Mouse (Mus musculus) MEL (cell line): Measurements from ENCODE around the gene Fam83g. TPM values are rescaled to one million over a fixed set of nuclear protein-coding genes. Genes with fewer than 3 reads are reported as not detected.

Experiments used
- DNase-seq: peaks from one replicate; pipeline ENCODE4 v3.0.0; 2011; ENCODE audit warnings: low read depth, low spot score
- H3K27ac ChIP-seq: 2 replicates; pipeline ENCODE4 v1.5.1; 2012; ENCODE audit warnings: low read depth, mild to moderate bottlenecking, control low read depth, low read length, moderate library complexity; ENCODE audit not compliant: control insufficient read depth
- H3K27me3 ChIP-seq, 2 experiments: fragments of 150-350 bp in 1 of 2; sonication (generic) in 1 of 2; 2 replicates each; pipeline ENCODE4 v1.6.1; 2012; ENCODE audit warnings: low read length in 2 of 2, mild to moderate bottlenecking in 2 of 2, improper control_type of control experiment in 1 of 2, moderate library complexity in 1 of 2; ENCODE audit not compliant: insufficient read depth in 2 of 2, control insufficient read depth in 1 of 2
- H3K36me3 ChIP-seq, 2 experiments: 2 replicates each; pipeline ENCODE4 v1.6.1; 2012 to 2014; ENCODE audit warnings: low read length in 2 of 2, improper control_type of control experiment in 1 of 2, inconsistent platforms in 1 of 2, mild to moderate bottlenecking in 1 of 2; ENCODE audit not compliant: insufficient read depth in 2 of 2, control insufficient read depth in 1 of 2
- H3K4me1 ChIP-seq, 2 experiments: fragments of 150-350 bp in 1 of 2; sonication (generic) in 1 of 2; 2 replicates each; pipeline ENCODE4 v1.6.1; 2012; ENCODE audit warnings: low read length in 2 of 2, improper control_type of control experiment in 1 of 2, mild to moderate bottlenecking in 1 of 2; ENCODE audit not compliant: insufficient read depth in 2 of 2, control insufficient read depth in 1 of 2
- H3K4me3 ChIP-seq, 2 experiments: fragments of 150-350 bp in 1 of 2; sonication (generic) in 1 of 2; 2 replicates each; pipeline ENCODE4 v1.5.1; 2012; ENCODE audit warnings: low read depth in 2 of 2, low read length in 2 of 2, mild to moderate bottlenecking in 2 of 2, moderate library complexity in 2 of 2, control low read depth in 1 of 2, improper control_type of control experiment in 1 of 2; ENCODE audit not compliant: control insufficient read depth in 1 of 2, insufficient read depth in 1 of 2
- H3K79me2 ChIP-seq: 2 replicates; pipeline ENCODE4 v1.6.1; 2012; ENCODE audit warnings: mild to moderate bottlenecking, low read length, moderate library complexity; ENCODE audit not compliant: control insufficient read depth, poor library complexity, insufficient read depth
- H3K9ac ChIP-seq: 2 replicates; pipeline ENCODE4 v1.6.1; 2012; ENCODE audit warnings: low read depth, mild to moderate bottlenecking, control low read depth, low read length, moderate library complexity; ENCODE audit not compliant: control insufficient read depth, poor library complexity, severe bottlenecking
- H3K9me3 ChIP-seq: fragments of 150-350 bp; sonication (generic); replicated peaks from 2 replicates; pipeline ENCODE4 v1.6.1; 2012; ENCODE audit warnings: mild to moderate bottlenecking, low read length, improper control_type of control experiment, moderate library complexity; ENCODE audit not compliant: insufficient read depth
- CHD1 ChIP-seq: IDR thresholded peaks from 2 replicates; pipeline ENCODE4 v1.6.1; 2012; ENCODE audit warnings: low read depth, mild to moderate bottlenecking, inconsistent platforms, low read length, improper control_type of control experiment
- CHD2 ChIP-seq: IDR thresholded peaks from 2 replicates; pipeline ENCODE4 v1.6.1; 2011; ENCODE audit warnings: low read length, improper control_type of control experiment
- CTCF ChIP-seq, 3 experiments: IDR thresholded peaks in 2 of 3; conservative IDR thresholded peaks in 1 of 3; 2 replicates each; pipeline ENCODE4 v1.5.1; 2011 to 2012; ENCODE audit warnings: low read length in 3 of 3, low read depth in 2 of 3, mild to moderate bottlenecking in 2 of 3, improper control_type of control experiment in 1 of 3, inconsistent platforms in 1 of 3, mixed read lengths in 1 of 3, moderate library complexity in 1 of 3; ENCODE audit not compliant: control insufficient read depth in 1 of 3, insufficient read depth in 1 of 3, poor library complexity in 1 of 3, severe bottlenecking in 1 of 3
- MAX ChIP-seq: IDR thresholded peaks from 2 replicates; pipeline ENCODE4 v1.6.1; 2011; ENCODE audit warnings: low read length, improper control_type of control experiment
- MXI1 ChIP-seq: IDR thresholded peaks from 2 replicates; pipeline ENCODE4 v1.6.1; 2011; ENCODE audit warnings: mild to moderate bottlenecking, low read depth, low read length, improper control_type of control experiment
- MYB ChIP-seq: IDR thresholded peaks from 2 replicates; pipeline ENCODE4 v1.6.1; 2011; ENCODE audit warnings: mild to moderate bottlenecking, low read depth, low read length, improper control_type of control experiment
- MYC ChIP-seq: IDR thresholded peaks from 2 replicates; pipeline ENCODE4 v1.6.1; 2011; ENCODE audit warnings: low read depth, mild to moderate bottlenecking, low read length, improper control_type of control experiment, moderate library complexity
- NRF1 ChIP-seq: IDR thresholded peaks from 2 replicates; pipeline ENCODE4 v1.6.1; 2014; ENCODE audit warnings: low read depth, mild to moderate bottlenecking, inconsistent platforms, low read length, improper control_type of control experiment, moderate library complexity; ENCODE audit not compliant: poor library complexity, insufficient read depth, severe bottlenecking
- POLR2A ChIP-seq, 2 experiments: IDR thresholded peaks; 2 replicates each; pipeline ENCODE4 v1.6.1; 2011 to 2012; ENCODE audit warnings: low read length in 2 of 2, mild to moderate bottlenecking in 2 of 2, control low read depth in 1 of 2, improper control_type of control experiment in 1 of 2, low read depth in 1 of 2, moderate library complexity in 1 of 2; ENCODE audit not compliant: control insufficient read depth in 1 of 2, insufficient read depth in 1 of 2, poor library complexity in 1 of 2
- RAD21 ChIP-seq: IDR thresholded peaks from 2 replicates; pipeline ENCODE4 v1.6.1; 2011; ENCODE audit warnings: mild to moderate bottlenecking, low read depth, low read length, improper control_type of control experiment
- RCOR1 ChIP-seq: IDR thresholded peaks from 2 replicates; pipeline ENCODE4 v1.6.1; 2012; ENCODE audit warnings: low read depth, mild to moderate bottlenecking, inconsistent platforms, low read length, improper control_type of control experiment
- SMC3 ChIP-seq: IDR thresholded peaks from 2 replicates; pipeline ENCODE4 v1.6.1; 2011; ENCODE audit warnings: low read depth, low read length, improper control_type of control experiment
- TCF12 ChIP-seq: IDR thresholded peaks from 2 replicates; pipeline ENCODE4 v1.6.1; 2014; ENCODE audit warnings: low read depth, mild to moderate bottlenecking, inconsistent platforms, low read length, improper control_type of control experiment, moderate library complexity
- UBTF ChIP-seq: IDR thresholded peaks from 2 replicates; pipeline ENCODE4 v1.6.1; 2012; ENCODE audit warnings: low read depth, mild to moderate bottlenecking, inconsistent platforms, low read length, improper control_type of control experiment, moderate library complexity, borderline replicate concordance; ENCODE audit not compliant: insufficient read depth
- USF1 ChIP-seq: IDR thresholded peaks from 2 replicates; pipeline ENCODE4 v1.6.1; 2014; ENCODE audit warnings: low read depth, mild to moderate bottlenecking, inconsistent platforms, low read length, improper control_type of control experiment, moderate library complexity
- ZC3H11A ChIP-seq: IDR thresholded peaks from 2 replicates; pipeline ENCODE4 v1.6.1; 2012; ENCODE audit warnings: low read depth, mild to moderate bottlenecking, inconsistent platforms, low read length, improper control_type of control experiment
- ZMIZ1 ChIP-seq: IDR thresholded peaks from 2 replicates; pipeline ENCODE4 v1.6.1; 2012; ENCODE audit warnings: low read depth, mild to moderate bottlenecking, inconsistent platforms, low read length, improper control_type of control experiment, moderate library complexity
- polyA plus RNA-seq, 2 experiments: library from polyadenylated mRNA; stranded (reverse) in 1 of 2; unstranded in 1 of 2; fragments of >175 nt in 1 of 2; fragments of >200 nt in 1 of 2; gene quantifications; 2 replicates each; pipeline versions ENCODE4 v1.2.1 to v1.2.4; 2012; ENCODE audit warnings: low replicate concordance in 2 of 2, low read depth in 1 of 2; ENCODE audit not compliant: insufficient read length in 2 of 2, insufficient read depth in 1 of 2, missing spikeins in 1 of 2
- total RNA-seq: library from RNA; depleted of rRNA; stranded (reverse); fragments of 300-350 nt; gene quantifications from 2 replicates; pipeline ENCODE4 v1.2.3, GENCODE M21; 2012

The Fam83g gene
- total and polyA plus RNA-seq, 3 experiments, result 5.4 to 9.7 TPM; not detected in 1

- Histone ChIP-seq H3K79me2 (no peaks in the 10 kb centered on the region), H3K4me1 (no peaks in the 10 kb centered on the region), H3K9me3 (no peaks in the 10 kb centered on the region), H3K36me3 (no peaks in the 10 kb centered on the region), H3K27me3 (no peaks in the 10 kb centered on the region), H3K27ac (no peak overlapping the region), H3K9ac (no peak overlapping the region), H3K4me3 (no peak overlapping the region)
- DNase-seq, result peak; percentile 74
- TF ChIP-seq UBTF (no peak), RAD21 (peak; percentile 75), ZC3H11A (peak; percentile 79), RCOR1 (no peak), CHD1 (no peak), MYC (no peak), SMC3 (peak; percentile 95), ZMIZ1 (no peak), MAX (no peak), CTCF (IDR thresholded peaks at IDR 0.05 in 2 of 3, conservative IDR thresholded peaks at IDR 0.05 in 1 of 3; ENCODE audit: control insufficient read depth in 1 of 3, insufficient read depth in 1 of 3, low read depth in 2 of 3, low read length in 3 of 3, poor library complexity in 1 of 3, severe bottlenecking in 1 of 3) (peak; percentile 84 to 91 (median 86)), CHD2 (no peak), USF1 (no peak), NRF1 (no peak), TCF12 (no peak), POLR2A (IDR thresholded peaks at IDR 0.05; ENCODE audit: control insufficient read depth in 1 of 2, insufficient read depth in 1 of 2, low read depth in 1 of 2, low read length in 2 of 2, poor library complexity in 1 of 2) (no peak), MXI1 (no peak)
These were observed 17.7 kb upstream of the Fam83g start for GRCm38 (mm10) chr11:61665991-61666799.

GRCm38 (mm10) chr11:61667248-61667647, 16.6 kb upstream of the Fam83g start:
- Histone ChIP-seq H3K9me3 (no peaks in the 10 kb centered on the region), H3K36me3 (no peaks in the 10 kb centered on the region), H3K4me1 (no peaks in the 10 kb centered on the region), H3K79me2 (no peaks in the 10 kb centered on the region), H3K27me3 (no peaks in the 10 kb centered on the region), H3K4me3 (no peak overlapping the region), H3K9ac (no peak overlapping the region), H3K27ac (no peak overlapping the region)
- DNase-seq, result no peak
- TF ChIP-seq MYB (no peak), ZMIZ1 (no peak)
